Mouse (Mus musculus): Measurements from ENCODE around the gene Sap25. TPM values are rescaled to one million over a fixed set of nuclear protein-coding genes. Genes with fewer than 3 reads are reported as not detected.

Gene Sap25
- polyA plus RNA-seq, 1 experiment: 72.5 TPM

GRCm38 (mm10) chr5:137689974-137690373 lies 48.8 kb downstream of the Sap25 start:
- peaks cover 70% of the 10 kb centered on the region for H3K4me1 ChIP-seq
- H3K36me3 ChIP-seq (replicated peaks; ENCODE audit: low read length): no peaks in the 10 kb centered on the region
- no peak for TF ChIP-seq FLI1 (IDR thresholded peaks at IDR 0.05; ENCODE audit: low read length)
- no peak for TF ChIP-seq GATA1 (IDR thresholded peaks at IDR 0.05; ENCODE audit: borderline replicate concordance, low read length)
- no peaks in the 10 kb centered on the region for H3K9me3 ChIP-seq
- no peaks in the 10 kb centered on the region for H3K27me3 ChIP-seq (replicated peaks)
- H3K4me3 ChIP-seq (replicated peaks): no peak overlapping the region

GRCm38 (mm10) chr5:137690531-137690930 lies 49.4 kb downstream of the Sap25 start:
- no peaks in the 10 kb centered on the region for H3K36me3 ChIP-seq (replicated peaks; ENCODE audit: low read length)
- no peaks in the 10 kb centered on the region for H3K27me3 ChIP-seq (replicated peaks)
- H3K9me3 ChIP-seq: no peaks in the 10 kb centered on the region
- H3K4me3 ChIP-seq (replicated peaks): no peak overlapping the region
- peaks cover 70% of the 10 kb centered on the region for H3K4me1 ChIP-seq
- TF ChIP-seq FLI1 (IDR thresholded peaks at IDR 0.05; ENCODE audit: low read length): no peak
- TF ChIP-seq GATA1 (IDR thresholded peaks at IDR 0.05; ENCODE audit: borderline replicate concordance, low read length): no peak

- peaks cover 70% of the 10 kb centered on the region for H3K4me1 ChIP-seq
- no peak overlapping the region for H3K4me3 ChIP-seq (replicated peaks)
- TF ChIP-seq FLI1 (IDR thresholded peaks at IDR 0.05; ENCODE audit: low read length) (no peak), GATA1 (IDR thresholded peaks at IDR 0.05; ENCODE audit: borderline replicate concordance, low read length) (no peak)
- no peaks in the 10 kb centered on the region for H3K36me3 ChIP-seq (replicated peaks; ENCODE audit: low read length)
- H3K27me3 ChIP-seq (replicated peaks): no peaks in the 10 kb centered on the region
- H3K9me3 ChIP-seq: no peaks in the 10 kb centered on the region
Observed at GRCm38 (mm10) chr5:137691881-137692280, 50.7 kb downstream of the Sap25 start.

Other genes starting within 250 kb of the Sap25 start
- gene Zan, start 164.3 kb upstream of the Sap25 start, polyA plus RNA-seq (2012; ENCODE audit: insufficient read depth, low replicate concordance): not detected in 2 replicates
- gene Pop7, start 138.8 kb upstream of the Sap25 start, polyA plus RNA-seq (2012; ENCODE audit: insufficient read depth, low replicate concordance): 30.7 and 70.0 TPM in 2 replicates
- gene Gigyf1, start 122.8 kb upstream of the Sap25 start, polyA plus RNA-seq (2012; ENCODE audit: insufficient read depth, low replicate concordance): 13.2 and 15.3 TPM in 2 replicates
- gene Epo, start 108.1 kb upstream of the Sap25 start, polyA plus RNA-seq (2012; ENCODE audit: insufficient read depth, low replicate concordance): not detected in 2 replicates
- gene Gnb2, start 107.8 kb upstream of the Sap25 start, polyA plus RNA-seq (2012; ENCODE audit: insufficient read depth, low replicate concordance): 332 and 439 TPM in 2 replicates
- not detected in 2 replicates for gene Actl6b, start 87.8 kb upstream of the Sap25 start, polyA plus RNA-seq (2012; ENCODE audit: insufficient read depth, low replicate concordance)
- 1.7 and 5.8 TPM in 2 replicates for gene Tfr2, start 71.5 kb upstream of the Sap25 start, polyA plus RNA-seq (2012; ENCODE audit: insufficient read depth, low replicate concordance)
- gene Mospd3, start 40.3 kb upstream of the Sap25 start, polyA plus RNA-seq (2012; ENCODE audit: insufficient read depth, low replicate concordance): 459 and 906 TPM in 2 replicates
- 0.09 and 0.87 TPM in 2 replicates for gene Pcolce, start 27.6 kb upstream of the Sap25 start, polyA plus RNA-seq (2012; ENCODE audit: insufficient read depth, low replicate concordance)
- gene Fbxo24, start 12.3 kb upstream of the Sap25 start, polyA plus RNA-seq (2012; ENCODE audit: insufficient read depth, low replicate concordance): 0.15 TPM in 1 of 2 replicates, not detected in the other
- gene Lrch4, start 12.2 kb upstream of the Sap25 start, polyA plus RNA-seq (2012; ENCODE audit: insufficient read depth, low replicate concordance): 138 and 187 TPM in 2 replicates
- 5.6 and 30.5 TPM in 2 replicates for gene Gm20605, start 12.2 kb upstream of the Sap25 start, polyA plus RNA-seq (2012; ENCODE audit: insufficient read depth, low replicate concordance)
- gene Irs3, start 4.4 kb downstream of the Sap25 start, polyA plus RNA-seq (2012; ENCODE audit: insufficient read depth, low replicate concordance): 0.95 TPM in 1 of 2 replicates, not detected in the other
- 58.4 and 131 TPM in 2 replicates for gene Agfg2, start 43.4 kb downstream of the Sap25 start, polyA plus RNA-seq (2012; ENCODE audit: insufficient read depth, low replicate concordance)
- 5.9 and 8.4 TPM in 2 replicates for gene Nyap1, start 100.3 kb downstream of the Sap25 start, polyA plus RNA-seq (2012; ENCODE audit: insufficient read depth, low replicate concordance)
- 582 and 1,005 TPM in 2 replicates for gene Tsc22d4, start 104.4 kb downstream of the Sap25 start, polyA plus RNA-seq (2012; ENCODE audit: insufficient read depth, low replicate concordance)
- gene Ppp1r35, start 137.5 kb downstream of the Sap25 start, polyA plus RNA-seq (2012; ENCODE audit: insufficient read depth, low replicate concordance): 104 and 105 TPM in 2 replicates
- 88.7 and 584 TPM in 2 replicates for gene Mepce, start 146.3 kb downstream of the Sap25 start, polyA plus RNA-seq (2012; ENCODE audit: insufficient read depth, low replicate concordance)
- 0.70 TPM in 1 of 2 replicates, not detected in the other for gene Zcwpw1, start 146.5 kb downstream of the Sap25 start, polyA plus RNA-seq (2012; ENCODE audit: insufficient read depth, low replicate concordance)
- 1.1 TPM in 1 of 2 replicates, not detected in the other for gene Pilra, start 194.9 kb downstream of the Sap25 start, polyA plus RNA-seq (2012; ENCODE audit: insufficient read depth, low replicate concordance)
- not detected in 2 replicates for gene Pilrb1, start 216.8 kb downstream of the Sap25 start, polyA plus RNA-seq (2012; ENCODE audit: insufficient read depth, low replicate concordance)
- 0.83 TPM in 1 of 2 replicates, not detected in the other for gene Pilrb2, start 230.5 kb downstream of the Sap25 start, polyA plus RNA-seq (2012; ENCODE audit: insufficient read depth, low replicate concordance)